Mouse (Mus musculus) lung, embryonic 16.5 days (tissue): ENCODE results near the gene Sec11a. TPM values are rescaled to one million over a fixed set of nuclear protein-coding genes. Genes with fewer than 3 reads are reported as not detected.

Experiments
- ATAC-seq: fragments of 200-750 bp; cut with Nextera tagmentation; 2 replicates; pipeline ENCODE4 v1.8.0; 2017; ENCODE audit warnings: low read depth, mild to moderate bottlenecking, moderate library complexity
- H3K27ac ChIP-seq: fragments of 300-500 bp; sonication (generic); 2 replicates; pipeline ENCODE4 v1.5.1; 2014; ENCODE audit warnings: mild to moderate bottlenecking, control low read depth, low read length
- H3K27me3 ChIP-seq: fragments of 300-500 bp; sonication (generic); 2 replicates; pipeline ENCODE4 v1.6.1; 2014; ENCODE audit warnings: low read depth, low read length, mixed read lengths; ENCODE audit not compliant: control insufficient read depth, insufficient read depth
- H3K36me3 ChIP-seq: fragments of 300-500 bp; sonication (generic); 2 replicates; pipeline ENCODE4 v1.6.1; 2014; ENCODE audit warnings: low read length; ENCODE audit not compliant: control insufficient read depth, insufficient read depth
- H3K4me1 ChIP-seq: fragments of 300-500 bp; sonication (generic); replicated peaks from 2 replicates; pipeline ENCODE4 v1.6.1; 2014; ENCODE audit warnings: low read length, mixed read lengths; ENCODE audit not compliant: control insufficient read depth, insufficient read depth
- H3K4me2 ChIP-seq: fragments of 300-500 bp; sonication (generic); 2 replicates; pipeline ENCODE4 v1.6.1; 2014; ENCODE audit warnings: low read depth, low read length, control low read depth
- H3K4me3 ChIP-seq: fragments of 300-500 bp; sonication (generic); 2 replicates; pipeline ENCODE4 v1.5.1; 2014; ENCODE audit warnings: mild to moderate bottlenecking, low read length, control low read depth
- H3K9ac ChIP-seq: fragments of 300-500 bp; sonication (generic); 2 replicates; pipeline ENCODE4 v1.6.1; 2014; ENCODE audit warnings: low read length, control low read depth
- H3K9me3 ChIP-seq: fragments of 300-500 bp; sonication (generic); 2 replicates; pipeline ENCODE4 v1.6.1; 2016; ENCODE audit warnings: low read length; ENCODE audit not compliant: control insufficient read depth
- WGBS: fragments of 180-500 bp; shearing (Covaris S2); extraction: QIAGEN DNeasy Blood & Tissue Kit; methylation state at CpG from one replicate; pipeline ENCODE4 v1.1.7; 2014; 5-methylcytosine and 5-hydroxymethylcytosine counted together
- polyA plus RNA-seq: library from polyadenylated mRNA; unstranded; fragments of >200 nt; fragmentation: Nextera tagmentation; extraction: Ambion mirVana; gene quantifications from 2 replicates; pipeline ENCODE4 v1.2.1, GENCODE M21; 2015

Gene Sec11a
- polyA plus RNA-seq, result 195 and 215 TPM in 2 replicates

DNA sequence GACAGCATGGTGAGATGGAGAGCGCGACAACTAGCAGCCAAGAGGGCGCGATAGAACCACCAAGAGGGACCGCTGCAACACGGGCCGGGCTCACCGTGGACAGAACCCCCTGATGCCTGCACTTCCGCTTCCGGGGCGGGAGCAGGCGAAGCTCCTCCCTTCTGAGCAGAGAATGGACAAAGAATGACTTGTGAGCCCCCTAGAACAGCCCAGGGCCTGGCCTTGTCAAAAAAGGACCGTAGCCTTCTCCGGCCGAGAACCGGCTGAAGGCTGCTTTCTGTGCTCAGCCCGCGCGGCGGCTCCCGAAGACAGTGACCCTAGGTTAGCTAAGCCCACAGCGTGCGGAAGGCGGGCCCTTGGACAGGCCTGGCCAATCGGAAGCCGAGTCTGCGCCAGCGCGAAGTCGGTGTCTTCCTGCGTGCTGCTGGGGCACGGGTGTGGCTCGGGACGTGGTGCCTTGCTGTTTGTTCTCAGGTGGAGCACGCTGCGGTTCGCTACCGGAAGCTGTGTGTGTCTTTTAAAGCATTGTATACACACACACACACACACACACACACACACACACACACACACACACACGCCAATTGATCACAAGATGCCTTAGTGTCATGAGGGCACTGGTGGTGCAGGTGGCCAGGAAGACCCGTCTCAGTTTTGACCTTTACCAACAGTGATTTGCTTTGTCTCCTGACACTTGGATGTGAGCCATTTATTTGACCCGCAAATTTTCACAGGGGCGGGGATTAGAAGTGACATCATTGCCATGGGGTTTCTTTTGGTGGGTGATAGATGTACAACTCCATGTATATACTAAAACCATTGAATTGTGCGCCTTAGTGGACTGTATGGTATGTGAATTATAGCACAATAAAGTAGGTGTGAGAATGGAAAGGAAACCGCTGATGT, at the start of gene Sec11a:
Gene Sec11a, minus strand, starts transcription at position 336 of the 906 bp plus-strand sequence.
- ATAC-seq, result peak; percentile 100
- Histone ChIP-seq H3K27me3 (no peaks in the 10 kb centered on the region), H3K9me3 (no peaks in the 10 kb centered on the region), H3K4me2 (peak within 1 kb of the TSS; percentile 88), H3K36me3 (no peaks in the 10 kb centered on the region), H3K4me1 (peaks cover 13% of the 10 kb centered on the region), H3K9ac (peak within 1 kb of the TSS; percentile 93), H3K27ac (peak within 1 kb of the TSS; percentile 98), H3K4me3 (peak within 1 kb of the TSS; percentile 96)
- WGBS, result 1% methylated on average over 44 of the region's 44 CpGs

- Histone ChIP-seq H3K4me2 (peak overlapping the region; percentile 90), H3K9me3 (no peaks in the 10 kb centered on the region), H3K27ac (no peak overlapping the region), H3K36me3 (no peaks in the 10 kb centered on the region), H3K27me3 (no peaks in the 10 kb centered on the region), H3K4me3 (no peak overlapping the region), H3K4me1 (peaks cover 23% of the 10 kb centered on the region), H3K9ac (no peak overlapping the region)
- WGBS, result 54% methylated on average over 3 of the region's 3 CpGs
- ATAC-seq, result no peak
Measured at GRCm38 (mm10) chr7:80995266-80996146, 47.9 kb upstream of the Sec11a start.

GRCm38 (mm10) chr7:80994663-80995005, 47.1 kb upstream of the Sec11a start:
- Histone ChIP-seq H3K36me3 (no peaks in the 10 kb centered on the region), H3K27me3 (no peaks in the 10 kb centered on the region), H3K9ac (peak overlapping the region; percentile 98), H3K9me3 (no peaks in the 10 kb centered on the region), H3K4me3 (peak overlapping the region; percentile 91), H3K27ac (peak overlapping the region; percentile 98), H3K4me1 (peaks cover 23% of the 10 kb centered on the region), H3K4me2 (peak overlapping the region; percentile 90)
- ATAC-seq, result no peak
- WGBS, result 23% methylated on average over 6 of the region's 6 CpGs

- ATAC-seq, result peak; percentile 87
- Histone ChIP-seq H3K4me3 (peak overlapping the region; percentile 91), H3K36me3 (no peaks in the 10 kb centered on the region), H3K9ac (peak overlapping the region; percentile 98), H3K27ac (peak overlapping the region; percentile 98), H3K27me3 (no peaks in the 10 kb centered on the region), H3K4me2 (peak overlapping the region; percentile 90), H3K9me3 (no peaks in the 10 kb centered on the region), H3K4me1 (peaks cover 23% of the 10 kb centered on the region)
- under 1% methylated on average over 42 of the region's 58 CpGs for WGBS
Measured at GRCm38 (mm10) chr7:80993834-80994662, 46.5 kb upstream of the Sec11a start.

- peak; percentile 94 for ATAC-seq
- H3K36me3 ChIP-seq, result no peaks in the 10 kb centered on the region
- under 1% methylated on average over 48 of the region's 102 CpGs for WGBS
- H3K9me3 ChIP-seq, result no peaks in the 10 kb centered on the region
- H3K27me3 ChIP-seq, result no peaks in the 10 kb centered on the region
- peak within 1 kb of the TSS; percentile 91 for H3K4me3 ChIP-seq
- peak within 1 kb of the TSS; percentile 90 for H3K4me2 ChIP-seq
- peak within 1 kb of the TSS; percentile 98 for H3K27ac ChIP-seq
- peak within 1 kb of the TSS; percentile 98 for H3K9ac ChIP-seq
- H3K4me1 ChIP-seq, result peaks cover 23% of the 10 kb centered on the region
Measured at GRCm38 (mm10) chr7:80992980-80993833, 45.6 kb upstream of the Sec11a start, which contains the start of gene Zfp592. Gene Zfp592, plus strand, starts transcription at chr7:80993681.

- Histone ChIP-seq H3K27ac (peak overlapping the region; percentile 98), H3K9ac (peak overlapping the region; percentile 98), H3K4me3 (peak overlapping the region; percentile 91), H3K36me3 (no peaks in the 10 kb centered on the region), H3K27me3 (no peaks in the 10 kb centered on the region), H3K9me3 (no peaks in the 10 kb centered on the region), H3K4me1 (peaks cover 23% of the 10 kb centered on the region), H3K4me2 (peak overlapping the region; percentile 87)
- no peak for ATAC-seq
- 1% methylated on average over 12 of the region's 12 CpGs for WGBS
Measured at GRCm38 (mm10) chr7:80992631-80992979, 45.0 kb upstream of the Sec11a start.

DNA sequence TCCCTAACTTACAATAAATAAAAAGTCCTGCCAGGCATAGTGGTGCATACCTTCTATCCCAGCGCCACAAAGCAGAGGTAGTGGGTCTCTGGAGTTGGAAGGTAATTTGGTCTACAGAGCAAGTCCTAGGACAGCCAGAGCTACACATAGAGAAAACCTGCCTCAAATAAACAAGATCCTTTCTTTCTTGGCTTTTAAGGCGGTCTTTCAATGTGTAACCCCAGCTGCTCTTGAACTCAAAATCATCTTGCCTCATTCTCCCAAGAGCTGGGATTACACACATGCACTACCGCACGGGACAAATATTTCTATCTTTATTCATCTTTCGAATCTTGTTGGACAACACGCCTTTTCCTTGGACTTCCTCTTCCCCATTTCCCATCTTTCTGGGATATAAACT, 44.5 kb upstream of the Sec11a start:
- no peak for ATAC-seq
- peak overlapping the region; percentile 98 for H3K9ac ChIP-seq
- H3K36me3 ChIP-seq, result no peaks in the 10 kb centered on the region
- 43% methylated on average over 6 of the region's 6 CpGs for WGBS
- H3K4me1 ChIP-seq, result peaks cover 25% of the 10 kb centered on the region
- peak overlapping the region; percentile 91 for H3K4me3 ChIP-seq
- H3K27ac ChIP-seq, result peak overlapping the region; percentile 98
- H3K9me3 ChIP-seq, result no peaks in the 10 kb centered on the region
- H3K27me3 ChIP-seq, result no peaks in the 10 kb centered on the region
- H3K4me2 ChIP-seq, result peak overlapping the region; percentile 87

GRCm38 (mm10) chr7:80991589-80991988, 44.0 kb upstream of the Sec11a start:
- whole genome bisulfite sequencing, result 73% methylated on average over 5 of the region's 5 CpGs
- Histone ChIP-seq H3K9me3 (no peaks in the 10 kb centered on the region), H3K36me3 (no peaks in the 10 kb centered on the region), H3K27ac (no peak overlapping the region), H3K4me3 (peak overlapping the region; percentile 91), H3K27me3 (no peaks in the 10 kb centered on the region), H3K4me2 (peak overlapping the region; percentile 87), H3K9ac (no peak overlapping the region; the same call in 1 of the 2 replicates), H3K4me1 (peaks cover 29% of the 10 kb centered on the region)
- no peak for ATAC-seq
